Mouse (Mus musculus) kidney, adult 18-20 months (tissue): ENCODE results near the gene Bhlha9.
"Not testable (repeated sequence)": the region's sequence is repeated elsewhere in the genome, so short reads cannot be mapped to it uniquely, and the experiment has no call there.

Source experiments
- DNase-seq: peaks from one replicate; pipeline ENCODE4 v3.0.0; 2021

The Bhlha9 gene

GRCm38 (mm10) chr11:76666002-76666649 is 6.1 kb upstream of the Bhlha9 start:
- peak; percentile 18 for DNase-seq

GRCm38 (mm10) chr11:76667807-76668206 is 4.5 kb upstream of the Bhlha9 start:
- DNase-seq, result no peak

GRCm38 (mm10) chr11:76672561-76673384 is 503 bp downstream of the Bhlha9 start:
- no peak for DNase-seq

GRCm38 (mm10) chr11:76674199-76674598 is 1.9 kb downstream of the Bhlha9 start:
- DNase-seq, result no peak

- DNase-seq, result no peak
These were observed 2.4 kb downstream of the Bhlha9 start for GRCm38 (mm10) chr11:76674704-76675103.

- DNase-seq, result not testable (repeated sequence)
These were observed 7.2 kb downstream of the Bhlha9 start, which contains the start of gene Trarg1 for GRCm38 (mm10) chr11:76679508-76679907. Gene Trarg1, plus strand, starts transcription at chr11:76679808.

GRCm38 (mm10) chr11:76685604-76686003 is 13.3 kb downstream of the Bhlha9 start:
- DNase-seq, result no peak

- no peak for DNase-seq
These were observed 19.8 kb downstream of the Bhlha9 start for GRCm38 (mm10) chr11:76692096-76692495.

GRCm38 (mm10) chr11:76695810-76696209 is 23.5 kb downstream of the Bhlha9 start:
- DNase-seq, result no peak

GRCm38 (mm10) chr11:76699626-76700025 is 27.4 kb downstream of the Bhlha9 start:
- no peak for DNase-seq

GRCm38 (mm10) chr11:76707656-76708055 is 35.4 kb downstream of the Bhlha9 start:
- no peak for DNase-seq

- no peak for DNase-seq
These were observed 35.8 kb downstream of the Bhlha9 start for GRCm38 (mm10) chr11:76708066-76708465.

- peak; percentile 30 for DNase-seq
These were observed 36.6 kb downstream of the Bhlha9 start for GRCm38 (mm10) chr11:76708881-76709280.

- peak; percentile 9 for DNase-seq
These were observed 37.6 kb downstream of the Bhlha9 start for GRCm38 (mm10) chr11:76709625-76710452.

- no peak for DNase-seq
These were observed 44.7 kb downstream of the Bhlha9 start for GRCm38 (mm10) chr11:76717000-76717399.
